ENCODE assay signal across 8 mouse cellular contexts in the genomic region with DNA sequence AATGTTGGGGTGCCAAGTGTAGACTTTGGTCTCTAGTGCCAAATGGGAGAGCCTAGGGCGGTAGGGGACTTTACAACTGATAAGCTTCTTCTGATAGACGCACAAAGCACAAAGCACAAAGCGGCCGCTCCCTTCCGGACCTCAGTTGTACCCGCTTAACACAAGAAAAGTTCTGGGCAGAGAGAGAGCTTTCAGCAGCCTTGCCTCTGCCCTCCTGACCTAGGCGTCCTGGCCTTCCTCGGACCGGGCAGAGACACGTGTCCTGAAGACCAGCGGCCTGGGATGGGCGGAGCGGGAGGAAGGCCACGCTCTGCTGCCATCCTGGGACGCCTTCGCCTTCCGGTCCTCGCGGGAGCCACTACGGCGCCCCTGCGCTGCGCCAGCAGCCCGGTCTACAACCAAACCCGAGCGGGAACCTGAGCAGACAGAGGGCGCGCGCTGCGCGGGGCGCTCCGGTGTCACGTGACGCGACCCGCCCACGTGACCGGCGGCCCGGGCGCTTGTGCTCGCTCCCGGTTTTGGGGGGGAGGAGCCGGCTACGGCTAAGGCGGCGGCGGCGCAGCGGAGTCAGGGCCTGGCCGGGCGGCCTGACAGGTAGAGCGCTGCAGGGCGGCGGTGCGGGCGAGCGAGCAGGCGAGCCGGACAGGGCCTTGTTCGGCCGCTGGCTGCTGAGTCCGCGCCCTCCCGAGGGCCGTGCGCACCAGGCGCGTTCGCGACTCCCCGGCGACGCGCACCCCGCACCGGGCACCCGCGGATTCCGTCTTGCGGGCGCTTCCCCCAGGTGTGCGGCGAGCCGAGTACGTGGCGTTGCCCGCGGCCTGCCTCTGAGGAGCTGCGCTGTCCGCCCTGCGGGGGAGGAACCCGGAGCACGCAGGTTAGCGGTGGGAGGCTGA. TPM values are rescaled to one million over a fixed set of nuclear protein-coding genes. Genes with fewer than 3 reads are reported as not detected.
DNase-seq lines count a peak whose midpoint lies in the region; ATAC-seq lines count a peak whose summit lies in the region.

A gene (plus strand): TSS at position 499 of the 893 bp plus-strand sequence.

- H3K4me2 ChIP-seq in intestine, embryonic 14.5 days (ENCODE audit: low read length), result peak within 1 kb of the TSS; percentile 83

- no peaks in the 10 kb centered on the region for H3K9me3 ChIP-seq in intestine, embryonic 14.5 days (ENCODE audit: control insufficient read depth, low read length)

- H3K9ac ChIP-seq in intestine, embryonic 14.5 days (ENCODE audit: low read length), result peak within 1 kb of the TSS; percentile 76

- under 1% methylated on average over 82 of the region's 96 CpGs for WGBS in intestine, embryonic 14.5 days

- no peaks in the 10 kb centered on the region for H3K36me3 ChIP-seq in intestine, embryonic 14.5 days (ENCODE audit: control insufficient read depth, insufficient read depth, low read length)

- H3K4me1 ChIP-seq in intestine, embryonic 14.5 days (replicated peaks; ENCODE audit: control insufficient read depth, insufficient read depth, low read length), result peaks cover 23% of the 10 kb centered on the region

- peak; percentile 96 for ATAC-seq in intestine, embryonic 14.5 days (replicated peaks; ENCODE audit: low FRiP score, low TSS enrichment, low read depth)

- H3K27ac ChIP-seq in intestine, embryonic 14.5 days (ENCODE audit: low read depth), result peak within 1 kb of the TSS; percentile 92

- DNase-seq in adrenal gland, adult 18-20 months (ENCODE audit: low spot score in 2 of 2), result peak; percentile 92
- peak; percentile 98 for DNase-seq in embryo, embryonic 11 days
- DNase-seq in gastrocnemius, postnatal 25 days, result peak; percentile 93
- peak; percentile 94 for DNase-seq in intestine, embryonic 14.5 days (ENCODE audit: low spot score)
- peak; percentile 86 to 90 for DNase-seq in left cerebral cortex, postnatal 14 days (ENCODE audit: low spot score in 2 of 2)
- peak; percentile 96 for DNase-seq in mesoderm, embryonic 11.5 days (ENCODE audit: low read depth, low spot score)
- DNase-seq in right cerebral cortex, postnatal 36 days (ENCODE audit: low spot score in 2 of 2), result peak; percentile 85 to 88
- peak; percentile 95 for DNase-seq in yolk sac, embryonic 10.5 days (ENCODE audit: low spot score)

- intact Hi-C loops in left cerebral cortex, postnatal 14 days (cut with DNase I), result no loop called here

- peak within 1 kb of the TSS; percentile 57 for H3K4me3 ChIP-seq in intestine, embryonic 14.5 days (ENCODE audit: low read depth, low read length)

- H3K27me3 ChIP-seq in intestine, embryonic 14.5 days (replicated peaks; ENCODE audit: control insufficient read depth, insufficient read depth, low read length), result no peaks in the 10 kb centered on the region

RNA-seq across cellular contexts. Expression of the gene that starts here (rescaled TPM):
- total RNA-seq in adrenal gland, adult 18-20 months (2021), result 10 to 100 TPM; 18.7 to 33.5 TPM
- 10 to 100 TPM; 10.9 to 12.4 TPM for total RNA-seq in gastrocnemius, postnatal 25 days (2021)
- 69.3 and 76.2 TPM in 2 replicates for polyA plus RNA-seq in intestine, embryonic 14.5 days (2014; fragmentation: Nextera tagmentation; extraction: Ambion mirVana)
- total RNA-seq in left cerebral cortex, postnatal 14 days (2021), result 10 to 100 TPM; 20.9 to 23.8 TPM

Comparison
In these comparisons a context has a peak if more than half of its experiments do, and no peak if none do; other contexts are left out.
1. Peak in every context shown above with its lines: DNase-seq, ATAC-seq, H3K4me3 ChIP-seq and H3K27ac ChIP-seq.